In the genomic region with DNA sequence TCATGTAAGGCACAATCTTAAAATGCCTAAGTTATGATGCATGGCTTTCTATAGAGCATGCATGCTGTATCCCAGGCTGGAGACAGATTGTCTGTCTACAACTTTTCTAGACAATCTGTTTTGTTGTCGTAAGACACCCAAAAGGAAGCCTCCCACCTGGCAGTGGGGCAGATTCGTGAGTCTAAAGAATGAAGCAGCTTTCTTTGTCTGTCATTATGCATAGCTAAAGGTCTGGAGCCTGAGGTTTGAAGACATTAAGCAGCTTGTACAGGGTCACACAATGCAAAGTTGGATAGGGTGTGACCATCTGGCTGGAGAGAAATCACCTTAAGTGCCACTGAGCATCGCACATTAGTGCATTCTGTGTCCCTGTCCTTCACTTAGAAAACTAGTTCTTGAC, we compare ENCODE assay signal across 25 mouse cellular contexts.
DNase-seq lines count a peak whose midpoint lies in the region; ATAC-seq and TF ChIP-seq lines count a peak whose summit lies in the region.
"Had no signal": no experiment of that assay in that cellular context is flagged by ENCODE, and none has a peak within 500 bp of the region (broad histone marks: within the 10 kb centered on the region; RNA-seq: fewer than 3 reads in every experiment).

No protein-coding gene starts in this region.

- no peak overlapping the region for H3K27ac ChIP-seq in forebrain, postnatal 0 days (ENCODE audit: low read depth, low read length)
- H3K27ac ChIP-seq in forebrain, embryonic 10.5 days = no peak overlapping the region
- H3K27ac ChIP-seq in limb, embryonic 12.5 days = peak overlapping the region; percentile 50; the same call in 1 of the 2 replicates
- no peak overlapping the region for H3K27ac ChIP-seq in limb, embryonic 10.5 days
- H3K27ac ChIP-seq in intestine, embryonic 16.5 days (ENCODE audit: low read length) = no peak overlapping the region
- H3K27ac ChIP-seq: embryonic facial prominence, embryonic 10.5 days; gastrocnemius, adult 2 months; heart, embryonic 10.5 days; hindbrain, embryonic 15.5 days; liver, embryonic 12.5 days; stomach, postnatal 0 days had no signal

- WGBS in forebrain, postnatal 0 days = 63% methylated on average over 3 of the region's 3 CpGs
- 89% methylated on average over 3 of the region's 3 CpGs for WGBS in forebrain, embryonic 10.5 days
- WGBS in limb, embryonic 12.5 days = 68% methylated on average over 3 of the region's 3 CpGs
- 90% methylated on average over 3 of the region's 3 CpGs for WGBS in limb, embryonic 10.5 days
- WGBS in intestine, embryonic 16.5 days = 63% methylated on average over 3 of the region's 3 CpGs

- peaks cover 12% of the 10 kb centered on the region for H3K4me1 ChIP-seq in forebrain, postnatal 0 days (ENCODE audit: insufficient read depth)
- H3K4me1 ChIP-seq in forebrain, embryonic 10.5 days = peaks cover 13% of the 10 kb centered on the region
- peaks cover 38% of the 10 kb centered on the region for H3K4me1 ChIP-seq in limb, embryonic 12.5 days (replicated peaks)
- peaks cover 38% of the 10 kb centered on the region for H3K4me1 ChIP-seq in limb, embryonic 10.5 days
- H3K4me1 ChIP-seq in intestine, embryonic 16.5 days (ENCODE audit: control insufficient read depth, insufficient read depth, low read length) = peaks cover 8% of the 10 kb centered on the region

- 0 out of 2 replicates have a peak, but pooled peaks cover 2% of the 10 kb centered on the region for H3K36me3 ChIP-seq in forebrain, postnatal 0 days (ENCODE audit: insufficient read depth)
- peaks cover 37% of the 10 kb centered on the region for H3K36me3 ChIP-seq in forebrain, embryonic 10.5 days (replicated peaks)
- H3K36me3 ChIP-seq in limb, embryonic 12.5 days = peaks cover 25% of the 10 kb centered on the region
- H3K36me3 ChIP-seq in limb, embryonic 10.5 days = peaks cover 31% of the 10 kb centered on the region
- H3K36me3 ChIP-seq in intestine, embryonic 16.5 days (ENCODE audit: control insufficient read depth, insufficient read depth, low read length) = no peaks in the 10 kb centered on the region
- H3K36me3 ChIP-seq: heart, embryonic 10.5 days; hindbrain, embryonic 15.5 days; liver, embryonic 12.5 days had no signal

- H3K4me2 ChIP-seq in forebrain, postnatal 0 days (ENCODE audit: low read depth) = no peak overlapping the region
- H3K4me2 ChIP-seq in limb, embryonic 12.5 days = no peak overlapping the region
- no peak overlapping the region for H3K4me2 ChIP-seq in intestine, embryonic 16.5 days (ENCODE audit: low read depth, low read length)
- H3K4me2 ChIP-seq: hindbrain, embryonic 15.5 days; liver, embryonic 12.5 days; midbrain, embryonic 11.5 days had no signal

- no peaks in the 10 kb centered on the region for H3K27me3 ChIP-seq in forebrain, postnatal 0 days (ENCODE audit: insufficient read depth, low read length)
- no peaks in the 10 kb centered on the region for H3K27me3 ChIP-seq in forebrain, embryonic 10.5 days (ENCODE audit: poor library complexity, severe bottlenecking)
- no peaks in the 10 kb centered on the region; the same call in none of the 2 replicates for H3K27me3 ChIP-seq in limb, embryonic 12.5 days
- no peaks in the 10 kb centered on the region for H3K27me3 ChIP-seq in limb, embryonic 10.5 days (ENCODE audit: low read depth, poor library complexity, severe bottlenecking)
- no peaks in the 10 kb centered on the region for H3K27me3 ChIP-seq in intestine, embryonic 16.5 days (replicated peaks; ENCODE audit: control insufficient read depth, insufficient read depth, low read length)
- H3K27me3 ChIP-seq: CH12.LX; hindbrain, embryonic 15.5 days had no signal

- H3K9me3 ChIP-seq in forebrain, postnatal 0 days (ENCODE audit: low read length) = no peaks in the 10 kb centered on the region
- no peaks in the 10 kb centered on the region for H3K9me3 ChIP-seq in forebrain, embryonic 10.5 days
- H3K9me3 ChIP-seq in limb, embryonic 12.5 days = no peaks in the 10 kb centered on the region
- H3K9me3 ChIP-seq in limb, embryonic 10.5 days (replicated peaks) = no peaks in the 10 kb centered on the region
- H3K9me3 ChIP-seq in intestine, embryonic 16.5 days (ENCODE audit: control insufficient read depth, low read length) = no peaks in the 10 kb centered on the region
- H3K9me3 ChIP-seq: embryonic facial prominence, embryonic 10.5 days; heart, embryonic 10.5 days; hindbrain, embryonic 15.5 days; liver, embryonic 12.5 days had no signal

- H3K9ac ChIP-seq in forebrain, postnatal 0 days = no peak overlapping the region
- H3K9ac ChIP-seq in limb, embryonic 12.5 days (replicated peaks) = no peak overlapping the region
- no peak overlapping the region for H3K9ac ChIP-seq in intestine, embryonic 16.5 days (ENCODE audit: low read depth, low read length)
- H3K9ac ChIP-seq: hindbrain, embryonic 15.5 days; liver, embryonic 12.5 days had no signal

- ATAC-seq in forebrain, postnatal 0 days = no peak; the same call in 1 of the 2 replicates
- no peak for ATAC-seq in limb, embryonic 12.5 days (ENCODE audit: insufficient number of reproducible peaks, insufficient read depth, low FRiP score, low TSS enrichment, low read depth)
- no peak for ATAC-seq in intestine, embryonic 16.5 days
- no peak for ATAC-seq in megakaryocyte progenitor cell, adult 5-6 weeks (replicated peaks; ENCODE audit: poor library complexity)
- ATAC-seq: liver, embryonic 12.5 days had no signal

- no peak overlapping the region for H3K4me3 ChIP-seq in forebrain, postnatal 0 days (ENCODE audit: low read depth, low read length)
- no peak overlapping the region for H3K4me3 ChIP-seq in forebrain, embryonic 10.5 days
- H3K4me3 ChIP-seq in limb, embryonic 12.5 days (replicated peaks) = no peak overlapping the region
- no peak overlapping the region for H3K4me3 ChIP-seq in limb, embryonic 10.5 days
- no peak overlapping the region for H3K4me3 ChIP-seq in intestine, embryonic 16.5 days (ENCODE audit: low read length)
- H3K4me3 ChIP-seq: embryonic facial prominence, embryonic 10.5 days; gastrocnemius, adult 2 months; heart, embryonic 10.5 days; hindbrain, embryonic 15.5 days; liver, embryonic 12.5 days had no signal

- peak; percentile 62 for DNase-seq in forebrain, postnatal 0 days
- DNase-seq in forebrain, embryonic 10.5 days (ENCODE audit: extremely low spot score, low spot score) = no peak
- DNase-seq in limb, embryonic 10.5 days (ENCODE audit: low spot score) = no peak
- peak; percentile 20 for DNase-seq in 3T3-L1 (ENCODE audit: low read depth, low spot score)
- DNase-seq in R1 (ENCODE audit: low read depth, low spot score) = peak; percentile 17
- DNase-seq: adrenal gland, postnatal 36 days; B cell, adult 2 months; cerebellum, adult 11 months; cerebellum, adult 9-11 months; gastrocnemius, adult 2 months; heart, postnatal 4 days; kidney, adult 8-10 months; kidney, postnatal 10 days; lung, adult 18-20 months; lung, postnatal 10 days had no signal

- TF ChIP-seq CTCF in forebrain, postnatal 0 days (IDR thresholded peaks at IDR 0.05; ENCODE audit: low read depth) = no peak

Comparison
In these comparisons a context has a peak if more than half of its experiments do, and no peak if none do; other contexts are left out.
1. DNase-seq: peak in forebrain, postnatal 0 days (single experiment), 3T3-L1 (single experiment) and R1 (single experiment); none in forebrain, embryonic 10.5 days (single experiment) and limb, embryonic 10.5 days (single experiment).